Mouse (Mus musculus): ENCODE data around the gene Bace1. TPM values are rescaled to one million over a fixed set of nuclear protein-coding genes. Genes with fewer than 3 reads are reported as not detected.

Bace1 gene
- total and polyA plus RNA-seq, 2 experiments from 2014 or later = 17.8 to 52.6 TPM

- H3K4me3 ChIP-seq (ENCODE audit: low read depth, low read length) = no peak overlapping the region
- 82% methylated on average over 1 of the region's 1 CpGs for WGBS
- no peak overlapping the region for H3K9ac ChIP-seq (replicated peaks; ENCODE audit: low read depth, low read length)
- TF ChIP-seq CTCF (IDR thresholded peaks at IDR 0.05; ENCODE audit: low read depth) (no peak), EP300 (IDR thresholded peaks at IDR 0.05; ENCODE audit: low read depth) (no peak)
- no peak overlapping the region for H3K4me2 ChIP-seq (ENCODE audit: low read depth, low read length)
- ATAC-seq (ENCODE audit: insufficient read depth, low read depth) (no peak), DNase-seq (ENCODE audit: low spot score) (no peak)
- H3K27ac ChIP-seq (ENCODE audit: low read depth) = no peak overlapping the region
- H3K4me1 ChIP-seq (ENCODE audit: control insufficient read depth, insufficient read depth) = peaks cover 23% of the 10 kb centered on the region
- H3K36me3 ChIP-seq (replicated peaks; ENCODE audit: control insufficient read depth, insufficient read depth, low read length) = peaks cover 60% of the 10 kb centered on the region
- no peaks in the 10 kb centered on the region for H3K27me3 ChIP-seq (ENCODE audit: control insufficient read depth, insufficient read depth, low read length)
- H3K9me3 ChIP-seq (replicated peaks; ENCODE audit: control insufficient read depth, low read length) = no peaks in the 10 kb centered on the region
Measured at GRCm38 (mm10) chr9:45854136-45854535, 15.8 kb downstream of the Bace1 start.

- H3K9ac ChIP-seq (replicated peaks; ENCODE audit: low read depth, low read length) = no peak overlapping the region
- H3K27me3 ChIP-seq (ENCODE audit: control insufficient read depth, insufficient read depth, low read length) = no peaks in the 10 kb centered on the region
- ATAC-seq (ENCODE audit: insufficient read depth, low read depth) = no peak
- H3K4me3 ChIP-seq (ENCODE audit: low read depth, low read length) = no peak overlapping the region
- H3K27ac ChIP-seq (ENCODE audit: low read depth) = no peak overlapping the region
- no peak overlapping the region for H3K4me2 ChIP-seq (ENCODE audit: low read depth, low read length)
- no peak for TF ChIP-seq EP300 (IDR thresholded peaks at IDR 0.05; ENCODE audit: low read depth)
- TF ChIP-seq CTCF (IDR thresholded peaks at IDR 0.05; ENCODE audit: low read depth) = no peak
- no peaks in the 10 kb centered on the region for H3K4me1 ChIP-seq (ENCODE audit: control insufficient read depth, insufficient read depth)
- no peak for DNase-seq (ENCODE audit: low spot score)
- peaks cover 96% of the 10 kb centered on the region for H3K36me3 ChIP-seq (replicated peaks; ENCODE audit: control insufficient read depth, insufficient read depth, low read length)
- WGBS = 93% methylated on average over 10 of the region's 10 CpGs
- H3K9me3 ChIP-seq (replicated peaks; ENCODE audit: control insufficient read depth, low read length) = no peaks in the 10 kb centered on the region
Measured at GRCm38 (mm10) chr9:45859364-45859763, 21.0 kb downstream of the Bace1 start.

DNA sequence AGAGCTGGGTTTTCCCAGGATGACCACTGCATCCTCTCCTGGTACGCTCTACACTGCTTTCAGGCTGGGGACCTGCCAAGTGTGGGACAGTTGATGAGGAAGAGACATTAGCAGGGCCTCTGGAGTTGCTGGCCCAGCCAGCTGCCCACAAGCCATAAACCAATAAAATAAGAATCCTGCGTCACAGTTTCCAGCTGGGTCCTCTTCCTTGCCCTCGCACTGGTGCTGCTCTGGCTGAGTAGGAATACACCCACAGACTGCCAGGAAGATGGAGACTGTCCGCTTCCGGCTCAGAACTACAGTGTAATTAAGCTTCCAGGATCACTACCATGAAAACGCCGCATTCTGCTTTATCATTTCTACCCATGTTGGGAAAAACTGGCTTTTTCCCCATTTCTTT is 23.4 kb downstream of the Bace1 start:
- TF ChIP-seq CTCF (IDR thresholded peaks at IDR 0.05; ENCODE audit: low read depth) (no peak), EP300 (IDR thresholded peaks at IDR 0.05; ENCODE audit: low read depth) (no peak)
- DNase-seq (ENCODE audit: low spot score) = no peak
- WGBS = 96% methylated on average over 7 of the region's 7 CpGs
- no peak for ATAC-seq (ENCODE audit: insufficient read depth, low read depth)
- Histone ChIP-seq H3K9me3 (replicated peaks; ENCODE audit: control insufficient read depth, low read length) (no peaks in the 10 kb centered on the region), H3K27me3 (ENCODE audit: control insufficient read depth, insufficient read depth, low read length) (no peaks in the 10 kb centered on the region), H3K27ac (ENCODE audit: low read depth) (no peak overlapping the region), H3K4me3 (ENCODE audit: low read depth, low read length) (no peak overlapping the region), H3K4me1 (ENCODE audit: control insufficient read depth, insufficient read depth) (no peaks in the 10 kb centered on the region), H3K9ac (replicated peaks; ENCODE audit: low read depth, low read length) (no peak overlapping the region), H3K4me2 (ENCODE audit: low read depth, low read length) (no peak overlapping the region), H3K36me3 (replicated peaks; ENCODE audit: control insufficient read depth, insufficient read depth, low read length) (peaks cover 92% of the 10 kb centered on the region)

GRCm38 (mm10) chr9:45869181-45869580 is 30.8 kb downstream of the Bace1 start:
- no peak for TF ChIP-seq EP300 (IDR thresholded peaks at IDR 0.05; ENCODE audit: low read depth)
- no peak for TF ChIP-seq CTCF (IDR thresholded peaks at IDR 0.05; ENCODE audit: low read depth)
- H3K9ac ChIP-seq (replicated peaks; ENCODE audit: low read depth, low read length) = no peak overlapping the region
- no peak overlapping the region for H3K4me2 ChIP-seq (ENCODE audit: low read depth, low read length)
- ATAC-seq (ENCODE audit: insufficient read depth, low read depth) (no peak), DNase-seq (ENCODE audit: low spot score) (no peak)
- no peak overlapping the region for H3K4me3 ChIP-seq (ENCODE audit: low read depth, low read length)
- H3K27me3 ChIP-seq (ENCODE audit: control insufficient read depth, insufficient read depth, low read length) = no peaks in the 10 kb centered on the region
- H3K36me3 ChIP-seq (replicated peaks; ENCODE audit: control insufficient read depth, insufficient read depth, low read length) = peaks cover 78% of the 10 kb centered on the region
- H3K27ac ChIP-seq (ENCODE audit: low read depth) = no peak overlapping the region
- no peaks in the 10 kb centered on the region for H3K4me1 ChIP-seq (ENCODE audit: control insufficient read depth, insufficient read depth)
- no peaks in the 10 kb centered on the region for H3K9me3 ChIP-seq (replicated peaks; ENCODE audit: control insufficient read depth, low read length)
- 97% methylated on average over 3 of the region's 3 CpGs for WGBS

- H3K27ac ChIP-seq (ENCODE audit: low read depth) = no peak overlapping the region
- WGBS = 89% methylated on average over 3 of the region's 3 CpGs
- H3K36me3 ChIP-seq (replicated peaks; ENCODE audit: control insufficient read depth, insufficient read depth, low read length) = peaks cover 74% of the 10 kb centered on the region
- no peak overlapping the region for H3K4me2 ChIP-seq (ENCODE audit: low read depth, low read length)
- no peak overlapping the region for H3K9ac ChIP-seq (replicated peaks; ENCODE audit: low read depth, low read length)
- H3K4me1 ChIP-seq (ENCODE audit: control insufficient read depth, insufficient read depth) = no peaks in the 10 kb centered on the region
- H3K27me3 ChIP-seq (ENCODE audit: control insufficient read depth, insufficient read depth, low read length) = no peaks in the 10 kb centered on the region
- DNase-seq (ENCODE audit: low spot score) = no peak
- ATAC-seq (ENCODE audit: insufficient read depth, low read depth) = no peak
- no peak overlapping the region for H3K4me3 ChIP-seq (ENCODE audit: low read depth, low read length)
- no peaks in the 10 kb centered on the region for H3K9me3 ChIP-seq (replicated peaks; ENCODE audit: control insufficient read depth, low read length)
- no peak for TF ChIP-seq CTCF (IDR thresholded peaks at IDR 0.05; ENCODE audit: low read depth)
- no peak for TF ChIP-seq EP300 (IDR thresholded peaks at IDR 0.05; ENCODE audit: low read depth)
Measured at GRCm38 (mm10) chr9:45870265-45870664, 31.9 kb downstream of the Bace1 start.

DNA sequence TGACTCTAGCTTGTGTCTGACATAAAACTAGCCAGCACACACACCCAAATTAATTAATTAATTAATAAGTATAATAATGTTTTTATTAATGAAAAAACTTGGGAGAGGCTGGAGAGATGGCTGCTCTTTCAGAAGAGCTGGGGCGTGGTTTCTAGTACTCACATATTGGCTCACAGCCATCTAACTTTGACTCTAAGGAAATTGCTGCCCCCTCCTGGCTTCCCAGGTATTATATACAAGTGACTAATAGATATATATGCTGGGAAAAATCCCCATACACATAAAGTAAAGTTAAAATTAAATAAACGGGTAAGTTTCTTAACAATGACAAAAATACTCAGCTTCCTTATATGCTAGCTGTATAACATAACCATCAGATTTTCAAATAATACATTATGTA is 39.5 kb downstream of the Bace1 start:
- H3K4me3 ChIP-seq (ENCODE audit: low read depth, low read length) = no peak overlapping the region
- ATAC-seq (ENCODE audit: insufficient read depth, low read depth) (no peak), DNase-seq (ENCODE audit: low spot score) (peak; percentile 72)
- H3K36me3 ChIP-seq (replicated peaks; ENCODE audit: control insufficient read depth, insufficient read depth, low read length) = peaks cover 43% of the 10 kb centered on the region
- no peaks in the 10 kb centered on the region for H3K27me3 ChIP-seq (ENCODE audit: control insufficient read depth, insufficient read depth, low read length)
- H3K27ac ChIP-seq (ENCODE audit: low read depth) = no peak overlapping the region
- no peak overlapping the region for H3K4me2 ChIP-seq (ENCODE audit: low read depth, low read length)
- no peak overlapping the region for H3K9ac ChIP-seq (replicated peaks; ENCODE audit: low read depth, low read length)
- no peaks in the 10 kb centered on the region for H3K9me3 ChIP-seq (replicated peaks; ENCODE audit: control insufficient read depth, low read length)
- no peaks in the 10 kb centered on the region for H3K4me1 ChIP-seq (ENCODE audit: control insufficient read depth, insufficient read depth)
- WGBS = 56% methylated on average over 2 of the region's 2 CpGs
- TF ChIP-seq CTCF (IDR thresholded peaks at IDR 0.05; ENCODE audit: low read depth) = peak; percentile 48
- TF ChIP-seq EP300 (IDR thresholded peaks at IDR 0.05; ENCODE audit: low read depth) = no peak
